17 mouse cellular contexts compared by ENCODE assay signal in the genomic region with DNA sequence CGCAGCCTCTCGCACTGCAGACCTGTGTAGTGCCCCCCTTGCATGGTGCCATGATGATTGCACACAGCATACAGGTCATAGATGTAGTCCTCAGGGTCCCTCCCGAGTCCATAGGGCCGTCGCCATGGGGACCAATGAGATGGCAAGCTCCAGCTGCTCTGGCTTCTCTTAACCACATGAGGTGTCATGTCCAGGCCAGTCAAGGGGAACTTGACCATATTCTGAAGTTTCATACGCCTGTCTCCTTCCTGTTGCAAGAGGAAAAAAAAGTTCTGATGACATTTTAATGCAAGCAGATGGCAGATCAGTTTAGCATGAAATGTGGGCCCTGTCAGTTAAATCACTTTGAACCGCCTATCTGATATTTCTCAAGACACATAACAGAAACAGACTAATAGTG.
"Had no signal": no experiment of that assay in that cellular context is flagged by ENCODE, and none has a peak within 500 bp of the region (broad histone marks: within the 10 kb centered on the region; RNA-seq: fewer than 3 reads in every experiment).

No protein-coding gene starts in this region.

- H3K27ac ChIP-seq: liver, embryonic 15.5 days; lung, embryonic 15.5 days; macrophage; midbrain, embryonic 13.5 days; midbrain, embryonic 15.5 days; neural tube, embryonic 12.5 days had no signal

- H3K4me1 ChIP-seq: liver, embryonic 15.5 days; lung, embryonic 15.5 days; midbrain, embryonic 13.5 days; midbrain, embryonic 15.5 days; neural tube, embryonic 12.5 days had no signal

- ATAC-seq: liver, postnatal 0 days; lung, postnatal 0 days; midbrain, embryonic 13.5 days; midbrain, embryonic 15.5 days had no signal

- H3K4me3 ChIP-seq: liver, embryonic 15.5 days; lung, embryonic 15.5 days; megakaryocyte, embryonic 14.5 days; midbrain, embryonic 13.5 days; midbrain, embryonic 15.5 days; neural tube, embryonic 12.5 days had no signal

- H3K9ac ChIP-seq: liver, embryonic 15.5 days; liver, postnatal 0 days; lung, embryonic 15.5 days; midbrain, embryonic 13.5 days; midbrain, embryonic 15.5 days; neural tube, embryonic 12.5 days had no signal

- H3K27me3 ChIP-seq: liver, embryonic 15.5 days; lung, embryonic 15.5 days; megakaryocyte, embryonic 14.5 days; midbrain, embryonic 13.5 days; midbrain, embryonic 15.5 days; neural tube, embryonic 12.5 days had no signal

- DNase-seq: liver, postnatal 0 days; lung, adult 2 months; lung, postnatal 14 days; lung, postnatal 36 days; right cerebral cortex, postnatal 14 days; thymus, adult 18-20 months; thymus, postnatal 14 days; thymus, postnatal 36 days had no signal

- H3K4me2 ChIP-seq: liver, embryonic 15.5 days; lung, embryonic 15.5 days; midbrain, embryonic 11.5 days; midbrain, embryonic 13.5 days; midbrain, embryonic 15.5 days; neural tube, embryonic 12.5 days had no signal

- H3K9me3 ChIP-seq: liver, embryonic 15.5 days; lung, embryonic 15.5 days; megakaryocyte, embryonic 14.5 days; midbrain, embryonic 13.5 days; midbrain, embryonic 15.5 days; neural tube, embryonic 12.5 days had no signal
